Mouse (Mus musculus) ES-E14 (cell line): ENCODE measurements around the gene Gngt2. TPM values are rescaled to one million over a fixed set of nuclear protein-coding genes. Genes with fewer than 3 reads are reported as not detected.

ENCODE experiments used
- DNase-seq: peaks from one replicate; pipeline ENCODE4 v3.0.0-alpha.2; 2013; ENCODE audit warnings: low read depth, low spot score
- H3K27ac ChIP-seq: 2 replicates; pipeline ENCODE4 v1.5.1; 2012; ENCODE audit warnings: low read depth, mild to moderate bottlenecking, low read length, moderate library complexity, mixed read lengths; ENCODE audit not compliant: poor library complexity, insufficient read depth, severe bottlenecking
- H3K36me3 ChIP-seq: 2 replicates; pipeline ENCODE4 v1.6.1; 2012; ENCODE audit warnings: mild to moderate bottlenecking, low read length, moderate library complexity, mixed read lengths; ENCODE audit not compliant: control insufficient read depth, poor library complexity, insufficient read depth, severe bottlenecking
- H3K4me1 ChIP-seq, 2 experiments: fragments of 150-350 bp in 1 of 2; sonication (generic) in 1 of 2; 2 replicates each; pipeline ENCODE4 v1.6.1; 2012; ENCODE audit warnings: low read length in 2 of 2, mild to moderate bottlenecking in 1 of 2, mixed read lengths in 1 of 2; ENCODE audit not compliant: control insufficient read depth in 2 of 2, insufficient read depth in 2 of 2, poor library complexity in 1 of 2
- H3K4me3 ChIP-seq, 2 experiments: fragments of 150-350 bp in 1 of 2; sonication (generic) in 1 of 2; 2 replicates each; pipeline ENCODE4 v1.5.1; 2012; ENCODE audit warnings: low read length in 2 of 2, low read depth in 1 of 2, mild to moderate bottlenecking in 1 of 2, mixed read lengths in 1 of 2; ENCODE audit not compliant: insufficient read depth in 1 of 2, poor library complexity in 1 of 2, severe bottlenecking in 1 of 2
- H3K9ac ChIP-seq: 2 replicates; pipeline ENCODE4 v1.6.1; 2012; ENCODE audit warnings: low read depth, mild to moderate bottlenecking, low read length, mixed read lengths; ENCODE audit not compliant: poor library complexity, insufficient read depth, severe bottlenecking
- H3K9me3 ChIP-seq: fragments of 150-350 bp; sonication (generic); 2 replicates; pipeline ENCODE4 v1.6.1; 2012; ENCODE audit warnings: low read depth, mild to moderate bottlenecking, low read length; ENCODE audit not compliant: control insufficient read depth, insufficient read depth
- CHD2 ChIP-seq: IDR thresholded peaks from 2 replicates; pipeline ENCODE4 v1.6.1; 2014; ENCODE audit warnings: mild to moderate bottlenecking, low read depth, low read length, inconsistent platforms
- HCFC1 ChIP-seq: IDR thresholded peaks from 2 replicates; pipeline ENCODE4 v1.6.1; 2012; ENCODE audit warnings: low read length, inconsistent platforms, borderline replicate concordance; ENCODE audit not compliant: insufficient read depth
- MAFK ChIP-seq: IDR thresholded peaks from 2 replicates; pipeline ENCODE4 v1.6.1; 2014; ENCODE audit warnings: mild to moderate bottlenecking, low read depth, low read length, inconsistent platforms; ENCODE audit not compliant: insufficient read depth
- ZC3H11A ChIP-seq: IDR thresholded peaks from 2 replicates; pipeline ENCODE4 v1.6.1; 2012; ENCODE audit warnings: low read depth, mild to moderate bottlenecking, inconsistent platforms, low read length, borderline replicate concordance
- ZNF384 ChIP-seq: IDR thresholded peaks from 2 replicates; pipeline ENCODE4 v1.6.1; 2012; ENCODE audit warnings: low read depth, low read length, inconsistent platforms
- in situ Hi-C, 2 experiments: fragments of 600-800 bp; cut with MboI; formaldehyde crosslinking; loops; one replicate each; pipeline ENCODE4 v1.15.1; 2025; ENCODE audit warnings: low sequenced_read_pairs in 2 of 2, inconsistent platforms in 1 of 2; ENCODE audit not compliant: unreplicated experiment in 2 of 2
- total RNA-seq: library from RNA; depleted of rRNA; stranded (reverse); fragments of 300-350 nt; gene quantifications from 2 replicates; pipeline ENCODE4 v1.2.3, GENCODE M21; 2012; rRNA removed

The Gngt2 gene
- total RNA-seq: 9.0 and 9.2 TPM in 2 replicates

- peaks cover 5 to 37% of the 10 kb centered on the region in 2 experiments; a peak in 3 of 4 replicates for H3K4me1 ChIP-seq
- H3K9me3 ChIP-seq: no peaks in the 10 kb centered on the region
- no peak within 1 kb of the TSS for H3K4me3 ChIP-seq
- DNase-seq: no peak
- in situ Hi-C loops: no loop called here
- H3K27ac ChIP-seq: no peak within 1 kb of the TSS
- no peak within 1 kb of the TSS for H3K9ac ChIP-seq
- H3K36me3 ChIP-seq: no peaks in the 10 kb centered on the region
- TF ChIP-seq MAFK: no peak
- no peak for TF ChIP-seq ZC3H11A
- TF ChIP-seq CHD2: no peak
- TF ChIP-seq HCFC1: no peak
Measured at GRCm38 (mm10) chr11:95837059-95837458, at the start of gene Gngt2. Gene Gngt2, plus strand, starts transcription at chr11:95837216.

- Histone ChIP-seq H3K9me3 (no peaks in the 10 kb centered on the region), H3K4me1 (peaks cover 0 to 1% of the 10 kb centered on the region in 2 experiments; a peak in 1 of 4 replicates), H3K27ac (no peak overlapping the region), H3K36me3 (no peaks in the 10 kb centered on the region), H3K4me3 (no peak overlapping the region), H3K9ac (no peak overlapping the region)
- no peak for TF ChIP-seq HCFC1
- no peak for TF ChIP-seq ZC3H11A
- TF ChIP-seq CHD2: no peak
- TF ChIP-seq MAFK: no peak
- no peak for TF ChIP-seq ZNF384
- DNase-seq: no peak
- in situ Hi-C loops: no loop called here
Measured at GRCm38 (mm10) chr11:95789451-95789891, 47.5 kb upstream of the Gngt2 start.

GRCm38 (mm10) chr11:95791787-95792186 is 45.2 kb upstream of the Gngt2 start:
- H3K36me3 ChIP-seq: no peaks in the 10 kb centered on the region
- H3K27ac ChIP-seq: no peak overlapping the region
- in situ Hi-C loops: no loop called here
- no peak for DNase-seq
- no peak overlapping the region for H3K9ac ChIP-seq
- H3K4me3 ChIP-seq: no peak overlapping the region
- peaks cover 0 to 1% of the 10 kb centered on the region in 2 experiments; a peak in 1 of 4 replicates for H3K4me1 ChIP-seq
- no peaks in the 10 kb centered on the region for H3K9me3 ChIP-seq
- no peak for TF ChIP-seq CHD2
- no peak for TF ChIP-seq ZC3H11A
- no peak for TF ChIP-seq MAFK

GRCm38 (mm10) chr11:95792950-95793509 is 44.0 kb upstream of the Gngt2 start:
- no peaks in the 10 kb centered on the region for H3K36me3 ChIP-seq
- DNase-seq: no peak
- H3K9ac ChIP-seq: no peak overlapping the region
- no peak overlapping the region for H3K4me3 ChIP-seq
- H3K27ac ChIP-seq: no peak overlapping the region
- in situ Hi-C loops: no loop called here
- peaks cover 0 to 1% of the 10 kb centered on the region in 2 experiments; a peak in 1 of 4 replicates for H3K4me1 ChIP-seq
- no peaks in the 10 kb centered on the region for H3K9me3 ChIP-seq
- TF ChIP-seq MAFK (no peak), CHD2 (no peak), ZC3H11A (no peak), HCFC1 (no peak), ZNF384 (no peak)

- no peak overlapping the region for H3K27ac ChIP-seq
- in situ Hi-C loops: no loop called here
- TF ChIP-seq CHD2 (no peak), ZNF384 (no peak), MAFK (no peak), HCFC1 (no peak), ZC3H11A (no peak)
- H3K4me1 ChIP-seq: peaks cover 0 to 1% of the 10 kb centered on the region in 2 experiments; a peak in 1 of 4 replicates
- H3K9me3 ChIP-seq: no peaks in the 10 kb centered on the region
- DNase-seq: no peak
- no peaks in the 10 kb centered on the region for H3K36me3 ChIP-seq
- H3K4me3 ChIP-seq: no peak overlapping the region
- no peak overlapping the region for H3K9ac ChIP-seq
Measured at GRCm38 (mm10) chr11:95794201-95794600, 42.8 kb upstream of the Gngt2 start.
